Mouse (Mus musculus): ENCODE results near the gene Vac14. TPM values are rescaled to one million over a fixed set of nuclear protein-coding genes. Genes with fewer than 3 reads are reported as not detected.
"Not testable (repeated sequence)": the region's sequence is repeated elsewhere in the genome, so short reads cannot be mapped to it uniquely, and the experiment has no call there.

Gene Vac14
- total RNA-seq, 2 experiments from 2014 or later = 12.5 to 15.4 TPM

DNA sequence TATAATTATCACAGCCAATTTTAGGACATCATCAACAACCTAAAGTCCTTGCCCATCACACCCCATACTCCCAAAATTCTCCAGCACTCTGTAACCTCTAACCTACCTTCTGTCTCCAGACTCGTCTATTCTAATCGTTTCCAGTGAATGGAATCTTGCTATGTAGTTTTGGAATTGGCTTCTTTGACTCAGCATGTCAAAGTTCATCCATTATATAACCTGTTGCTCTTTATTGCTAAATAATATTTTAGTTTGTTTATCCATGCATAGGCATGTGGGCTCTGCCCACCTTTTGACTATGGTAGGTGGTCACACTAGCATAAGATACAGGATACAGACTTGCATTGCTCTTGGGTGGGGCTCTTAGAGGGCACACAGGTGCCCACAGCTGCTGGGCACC, 26.5 kb downstream of the Vac14 start:
- intact Hi-C loops (cut with DNase I; ENCODE audit: low total_unique reads) = loop anchor here (10.0 kb wide), 1 partner anchor 180 kb away; no protein-coding TSS in a partner anchor

DNA sequence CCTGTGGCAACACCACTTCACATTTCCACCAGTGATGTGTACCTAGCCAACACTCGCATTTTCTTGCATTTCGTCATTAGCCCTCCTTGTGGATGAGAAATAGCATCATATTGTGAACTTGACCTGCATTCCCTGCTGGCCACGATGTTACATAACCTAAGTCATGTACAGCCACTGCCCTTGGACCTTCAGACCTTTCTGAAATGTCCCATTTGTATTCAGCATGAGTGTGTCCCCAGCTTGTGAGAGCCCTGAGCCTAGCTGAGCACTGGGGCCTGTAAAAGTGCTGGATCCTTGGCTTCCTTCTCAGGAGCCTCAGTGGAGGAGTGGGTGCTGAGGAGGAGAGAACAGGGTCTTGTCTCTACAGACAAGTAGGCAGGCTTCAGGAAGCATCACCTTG, 27.0 kb downstream of the Vac14 start:
- no peak for DNase-seq
- intact Hi-C loops (cut with DNase I; ENCODE audit: low total_unique reads) = loop anchor here (10.0 kb wide), 1 partner anchor 179 kb away; no protein-coding TSS in a partner anchor

More for the DNA sequence above, 26.5 kb downstream of the Vac14 start:
- DNase-seq = no peak

DNA sequence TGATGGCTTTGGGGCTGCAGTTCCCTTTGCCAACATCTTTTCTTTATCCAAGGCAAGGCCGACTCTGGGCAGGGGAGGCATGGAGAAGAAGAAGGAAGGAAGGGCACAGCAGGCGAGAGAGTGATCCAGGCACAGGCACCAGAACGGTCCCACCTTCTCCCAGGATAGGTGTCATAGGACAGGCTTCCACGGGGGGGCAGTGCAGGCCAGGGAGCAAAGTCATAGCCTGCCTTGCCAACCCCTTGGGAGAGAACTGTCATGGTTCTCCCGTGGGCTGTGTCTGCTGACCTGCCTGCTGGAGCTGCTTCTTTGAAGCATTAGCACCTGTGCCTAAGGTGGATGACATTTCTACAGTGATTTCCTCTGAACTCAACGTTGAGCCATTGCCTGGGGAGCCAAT, 27.7 kb downstream of the Vac14 start:
- DNase-seq = peak; percentile 87
- intact Hi-C loops (cut with DNase I; ENCODE audit: low total_unique reads) = loop anchor here (2.0 to 10.0 kb wide), 2 partner anchors 79 to 179 kb away; no protein-coding TSS in a partner anchor

DNA sequence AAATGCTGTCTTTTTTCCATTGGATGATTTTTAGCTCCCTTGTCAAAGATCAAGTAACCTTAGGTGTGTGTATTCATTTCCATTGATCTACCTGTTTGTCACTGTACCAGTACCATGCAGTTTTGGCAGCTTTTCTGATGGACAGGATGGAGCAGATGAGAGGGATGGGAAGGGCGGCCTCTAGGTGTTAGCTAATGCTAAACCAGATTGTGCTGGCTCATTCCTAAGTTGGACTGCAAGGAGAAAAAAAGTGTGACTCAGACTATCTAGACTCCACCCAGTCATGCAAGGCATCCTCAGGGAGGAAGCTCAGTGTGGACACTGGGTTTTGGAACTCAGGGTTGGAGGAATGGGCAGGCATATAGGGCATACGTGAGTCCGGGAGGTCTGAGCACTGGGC, 30.2 kb downstream of the Vac14 start:
- intact Hi-C loops (cut with DNase I; ENCODE audit: low total_unique reads) = loop anchor here (10.0 kb wide), 1 partner anchor 176 kb away; no protein-coding TSS in a partner anchor
- DNase-seq = no peak

DNA sequence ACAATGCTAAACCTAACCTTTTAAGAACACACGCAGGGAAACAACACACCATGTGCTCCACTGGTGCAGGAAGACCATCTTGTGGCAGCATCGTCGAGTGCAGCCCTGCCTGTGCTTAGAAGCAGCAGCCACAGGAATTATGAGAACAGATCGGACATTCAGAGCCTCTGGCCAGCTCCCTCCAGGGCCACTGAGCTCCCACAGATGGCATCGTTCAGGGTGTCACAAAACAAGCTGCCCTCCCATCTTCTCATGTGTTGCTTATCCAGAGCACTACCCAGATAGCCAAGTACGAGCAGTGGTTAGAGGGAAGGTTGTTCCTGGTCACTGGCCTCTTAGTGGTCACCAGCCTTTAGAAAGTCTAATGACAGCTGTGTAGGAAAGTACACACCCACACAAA, 30.9 kb downstream of the Vac14 start:
- intact Hi-C loops (cut with DNase I; ENCODE audit: low total_unique reads) = loop anchor here (10.0 kb wide), 1 partner anchor 176 kb away; no protein-coding TSS in a partner anchor

DNA sequence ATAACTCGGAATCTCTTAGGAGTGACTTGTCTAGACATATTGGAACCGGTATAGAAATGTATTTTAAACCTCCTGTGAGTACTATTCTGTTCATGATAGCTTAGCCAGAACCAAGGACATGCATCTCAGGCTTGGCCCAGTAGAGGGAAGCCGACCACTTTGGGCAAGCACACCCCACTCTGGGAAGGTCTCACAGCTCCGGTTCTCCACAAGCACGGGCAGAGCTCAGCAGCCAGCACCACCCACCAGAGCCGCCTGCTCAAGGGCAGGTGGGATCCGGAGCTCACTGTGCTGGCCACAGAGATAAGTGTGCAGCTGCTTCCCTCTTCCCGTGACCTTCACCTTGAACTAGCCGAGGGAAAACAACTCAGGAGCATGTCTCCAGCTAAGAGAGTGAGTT, 32.5 kb downstream of the Vac14 start:
- intact Hi-C loops (cut with DNase I; ENCODE audit: low total_unique reads) = no loop called here
- peak; percentile 24 for DNase-seq

More for the DNA sequence above, 30.9 kb downstream of the Vac14 start:
- DNase-seq = no peak

DNA sequence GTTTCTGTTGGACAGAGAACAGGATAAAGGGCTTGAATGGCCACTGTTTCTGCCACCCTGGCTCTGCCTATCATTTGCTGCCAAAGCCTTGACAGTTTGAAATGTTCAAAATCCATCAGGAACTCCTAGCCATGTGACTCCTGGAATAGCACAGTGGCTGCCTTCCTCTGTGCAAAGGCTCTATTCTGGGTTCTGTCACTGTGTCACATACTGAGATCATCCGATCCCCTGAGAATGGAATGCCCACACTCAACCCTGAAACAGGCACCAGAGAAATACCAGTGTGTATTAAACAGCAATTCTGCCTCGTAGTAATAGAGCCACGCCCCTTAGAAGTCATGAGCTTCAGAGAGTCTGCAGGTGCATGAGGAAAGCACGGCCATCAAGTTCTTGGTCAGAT, 33.5 kb downstream of the Vac14 start:
- intact Hi-C loops (cut with DNase I; ENCODE audit: low total_unique reads) = no loop called here
- DNase-seq = no peak

DNA sequence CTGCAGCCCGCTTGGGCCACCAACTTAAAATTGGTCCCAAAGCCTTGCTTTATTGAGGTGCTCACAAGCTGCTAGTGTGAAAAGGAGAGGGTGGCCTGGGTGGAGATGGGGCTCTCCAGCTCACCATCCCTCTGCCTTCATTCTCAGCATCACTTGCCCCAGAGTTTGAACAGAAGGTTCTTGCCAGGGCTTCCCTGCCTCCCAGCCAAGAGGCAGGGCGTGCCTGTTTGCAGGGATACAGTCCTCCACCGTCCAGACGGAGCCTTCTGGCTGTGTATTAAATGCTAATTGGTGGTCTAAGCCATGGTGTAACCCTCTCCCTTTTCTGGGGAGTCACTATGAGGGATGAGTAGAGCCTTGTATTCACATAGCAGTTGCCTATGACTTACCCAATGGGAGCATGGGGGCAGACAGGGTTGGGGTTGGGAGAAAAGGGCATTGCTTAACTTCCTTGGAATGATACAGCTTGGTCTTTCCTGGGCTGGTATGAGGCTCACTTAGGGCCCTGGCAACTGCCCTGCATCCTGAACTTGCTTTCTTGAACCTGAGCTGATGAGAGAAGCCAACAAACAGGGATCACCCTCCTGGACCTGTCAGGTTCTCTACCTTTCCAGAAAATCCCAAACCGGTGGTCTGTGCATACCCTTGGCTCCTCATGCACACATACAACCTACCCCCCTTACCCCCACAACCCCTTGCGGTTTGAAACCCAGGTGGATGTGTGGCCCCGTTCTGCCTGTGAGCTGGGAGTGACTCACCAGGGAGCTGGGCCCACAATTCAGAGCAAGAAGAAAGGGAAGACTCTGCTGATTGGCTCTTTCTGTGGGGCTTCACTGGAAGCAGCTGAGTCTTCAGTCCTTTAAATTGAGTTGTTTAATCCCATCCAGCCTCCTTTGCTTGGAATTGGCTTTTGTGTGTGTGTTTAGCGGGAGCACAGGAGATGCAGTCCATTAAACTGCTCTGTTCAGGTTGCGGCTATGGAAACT, 36.0 kb downstream of the Vac14 start:
- no peak for DNase-seq
- intact Hi-C loops (cut with DNase I; ENCODE audit: low total_unique reads) = no loop called here

DNA sequence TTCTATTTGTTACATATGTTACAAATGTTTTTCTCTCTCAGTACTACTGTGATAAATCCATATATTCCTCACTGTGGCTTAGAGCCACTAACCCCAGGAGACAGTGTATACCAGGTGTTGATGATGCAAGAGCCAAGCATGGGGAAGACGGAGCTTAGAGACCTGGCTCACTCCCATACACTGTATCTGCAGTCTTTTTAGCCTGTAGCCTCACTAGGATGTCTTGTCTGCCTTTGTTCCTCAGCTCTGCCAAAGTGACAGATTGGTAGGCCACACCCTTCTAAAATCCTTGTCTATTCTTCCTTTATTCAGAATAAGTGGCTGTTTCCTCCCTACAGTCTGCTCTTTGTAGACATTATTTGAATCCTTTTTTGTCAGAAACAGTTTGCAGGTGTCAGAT, 37.4 kb downstream of the Vac14 start:
- DNase-seq = no peak
- intact Hi-C loops (cut with DNase I; ENCODE audit: low total_unique reads) = no loop called here

DNA sequence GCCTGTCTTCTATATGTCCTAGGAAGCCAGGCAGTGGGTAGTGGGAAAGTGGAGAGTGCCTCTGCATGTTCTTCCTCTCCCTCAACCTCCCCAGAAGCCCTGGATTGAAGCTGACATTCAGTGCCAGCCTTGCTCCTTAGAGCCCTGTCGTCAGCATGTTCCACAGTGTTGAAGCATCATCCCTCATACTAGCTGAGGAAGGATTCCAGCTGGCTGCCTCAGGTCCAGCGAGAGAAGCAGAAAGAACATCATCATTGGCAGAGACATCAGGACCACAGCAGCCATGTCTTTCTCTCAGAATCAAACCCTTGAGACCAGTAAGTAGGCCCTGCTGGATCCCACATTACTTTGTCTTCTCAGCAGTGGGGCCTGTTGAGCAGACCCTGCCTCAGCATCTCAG, 39.3 kb downstream of the Vac14 start:
- peak; percentile 43 for DNase-seq
- intact Hi-C loops (cut with DNase I; ENCODE audit: low total_unique reads) = no loop called here

DNA sequence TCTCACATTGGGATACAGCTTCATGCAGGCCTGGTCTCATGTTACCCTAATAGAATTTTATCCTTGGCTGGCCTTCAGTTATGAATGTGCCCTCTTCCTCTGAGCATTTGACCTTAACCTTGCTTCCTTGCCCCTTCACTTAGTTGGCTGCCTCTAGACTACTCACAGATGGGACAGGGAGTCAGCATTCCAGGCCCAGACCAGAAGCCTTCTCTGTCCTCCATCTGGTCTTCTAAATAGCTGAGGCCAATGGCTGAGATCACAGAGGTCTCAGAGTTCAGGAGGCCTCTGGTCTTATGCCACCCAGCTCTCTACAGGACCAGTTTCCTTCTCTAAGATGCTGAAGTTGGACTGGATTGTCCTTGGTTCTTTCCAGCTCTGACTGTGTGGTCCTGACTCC, 41.7 kb downstream of the Vac14 start:
- intact Hi-C loops (cut with DNase I; ENCODE audit: low total_unique reads) = no loop called here
- DNase-seq = no peak

DNA sequence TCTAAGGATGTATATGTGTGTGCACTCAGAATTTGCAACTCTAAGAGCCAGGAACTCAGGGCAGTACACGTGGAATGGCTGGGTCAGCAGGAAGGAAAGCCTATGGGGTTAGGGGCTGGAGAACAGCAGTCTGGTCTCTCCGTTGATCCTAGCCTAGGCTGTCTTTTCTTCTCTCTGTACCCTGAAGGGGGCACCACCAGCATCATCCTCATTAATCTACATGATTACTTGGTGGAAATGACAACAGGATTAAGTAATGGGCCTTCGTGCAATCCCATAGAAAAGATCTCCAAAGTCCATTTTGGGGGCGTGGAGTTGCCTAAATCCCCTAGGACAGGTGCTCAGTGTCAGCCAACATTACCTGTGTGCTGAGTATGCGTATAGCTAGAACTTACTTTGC, 44.2 kb downstream of the Vac14 start:
- no peak for DNase-seq
- intact Hi-C loops (cut with DNase I; ENCODE audit: low total_unique reads) = no loop called here

DNA sequence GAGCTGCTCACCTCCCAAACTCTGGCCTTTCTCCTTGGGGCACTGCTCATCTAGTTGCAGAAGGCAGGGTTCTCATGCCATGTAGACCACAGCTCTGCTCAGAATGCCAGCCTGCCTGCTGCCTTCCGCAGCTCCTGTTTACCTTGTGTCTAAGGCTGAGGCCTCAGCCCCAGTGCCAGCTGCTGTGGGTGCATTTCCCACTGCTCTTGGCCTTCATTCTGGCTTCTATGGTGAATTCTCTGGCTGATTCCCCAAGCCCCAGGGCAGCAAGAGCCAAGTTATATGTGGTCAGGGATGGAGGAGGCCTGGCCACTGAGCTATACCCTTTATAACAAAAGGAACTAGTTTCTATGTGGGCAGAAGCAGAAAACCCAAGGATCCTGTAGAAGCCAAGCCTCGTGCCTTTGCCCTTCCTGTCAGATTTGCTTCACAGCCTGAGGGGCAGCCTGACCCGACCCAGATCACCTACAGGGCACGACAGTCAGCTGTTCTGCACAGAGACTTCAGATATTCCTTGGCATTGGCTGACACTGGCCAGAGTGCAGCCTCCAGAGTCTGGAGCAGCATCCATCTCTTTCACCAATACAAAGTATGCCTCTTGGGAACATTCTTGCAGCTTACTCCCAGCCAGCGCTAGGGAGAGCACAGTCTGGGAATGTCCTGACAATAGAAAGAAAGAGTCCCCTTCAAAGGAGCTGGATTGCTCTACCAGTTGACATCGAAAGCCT, 44.8 kb downstream of the Vac14 start:
- intact Hi-C loops (cut with DNase I; ENCODE audit: low total_unique reads) = no loop called here
- no peak for DNase-seq

DNA sequence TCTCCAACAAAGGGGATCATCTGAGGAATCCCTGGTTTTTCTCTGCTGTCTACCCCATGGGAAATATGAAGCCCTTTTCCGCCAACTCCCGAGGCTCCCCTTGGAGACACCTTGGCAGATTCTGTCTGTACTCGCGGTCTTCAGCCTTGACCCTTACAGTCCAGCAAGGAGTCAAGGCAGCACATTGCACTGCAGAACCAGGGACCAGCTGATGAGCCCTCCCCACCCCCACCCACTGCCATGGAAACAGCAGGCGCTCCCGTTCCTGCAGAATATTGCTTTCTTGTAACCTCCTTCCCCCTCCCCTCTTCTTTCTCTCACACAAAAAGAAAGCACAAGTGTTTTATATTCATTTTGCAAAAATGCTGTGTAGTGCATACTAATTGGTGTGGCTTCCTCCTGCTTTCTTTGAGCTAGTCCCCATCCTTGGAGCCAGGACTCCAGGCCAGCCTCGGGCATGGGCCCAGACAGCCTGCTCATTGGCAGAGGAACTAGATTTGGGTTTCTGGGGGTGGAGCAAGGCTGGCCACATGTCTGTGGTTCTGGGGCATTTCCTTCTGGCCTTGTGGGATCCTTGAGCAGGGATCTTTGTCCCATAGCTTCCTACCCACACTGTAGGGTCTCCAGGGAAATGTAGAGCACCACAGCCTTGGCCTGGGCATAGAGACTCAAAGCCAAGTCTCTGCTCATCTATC, 46.0 kb downstream of the Vac14 start:
- peak; percentile 81 for DNase-seq
- intact Hi-C loops (cut with DNase I; ENCODE audit: low total_unique reads) = no loop called here

DNA sequence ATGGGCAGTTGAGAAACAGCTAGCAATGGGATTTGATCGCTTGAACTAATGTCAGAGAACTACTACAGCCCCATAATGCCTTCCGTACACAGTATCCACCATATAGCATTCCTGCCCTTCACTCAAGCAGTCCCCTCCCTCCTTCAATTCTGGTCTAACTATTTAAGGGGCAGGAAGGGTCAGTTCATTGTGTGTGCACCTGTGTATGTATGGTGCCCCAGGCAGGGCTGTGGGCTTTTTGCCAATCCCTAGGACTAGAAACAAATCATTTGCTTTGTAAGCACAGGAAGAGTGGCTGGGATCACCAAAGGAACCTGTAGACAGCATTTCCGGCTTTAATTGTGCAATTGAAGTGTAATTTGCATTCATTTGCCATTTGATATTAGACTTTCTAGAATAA, 46.6 kb downstream of the Vac14 start:
- DNase-seq = no peak
- intact Hi-C loops (cut with DNase I; ENCODE audit: low total_unique reads) = loop anchor here (5.0 kb wide), 1 partner anchor 42 kb away; no protein-coding TSS in a partner anchor

DNA sequence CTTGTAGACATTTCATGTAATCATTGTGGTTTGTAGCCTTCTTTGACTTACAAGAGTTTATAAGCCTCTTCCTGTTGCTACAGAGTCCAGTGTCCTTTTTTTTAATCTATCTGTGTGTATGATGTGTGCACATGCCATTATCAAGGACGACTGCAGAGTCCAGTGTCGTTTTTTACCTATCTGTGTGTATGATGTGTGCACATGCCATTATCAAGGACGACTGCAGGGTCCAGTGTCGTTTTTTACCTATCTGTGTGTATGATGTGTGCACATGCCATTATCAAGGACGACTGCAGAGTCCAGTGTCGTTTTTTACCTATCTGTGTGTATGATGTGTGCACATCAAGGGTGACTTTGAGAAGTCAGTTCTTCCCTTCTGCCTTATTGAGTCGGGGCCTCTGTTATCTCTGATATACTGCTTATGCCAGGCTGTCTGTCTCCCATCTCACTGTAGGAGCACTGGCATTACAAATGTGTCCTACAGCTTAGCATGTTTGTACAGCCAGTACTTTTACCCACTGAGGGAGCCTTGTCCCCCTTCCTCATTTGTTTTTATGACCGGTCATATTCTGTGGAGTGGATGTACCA, 49.3 kb downstream of the Vac14 start:
- not testable (repeated sequence) for DNase-seq
- intact Hi-C loops (cut with DNase I; ENCODE audit: low total_unique reads) = loop anchor here (5.0 kb wide), 1 partner anchor 40 kb away; no protein-coding TSS in a partner anchor

DNA sequence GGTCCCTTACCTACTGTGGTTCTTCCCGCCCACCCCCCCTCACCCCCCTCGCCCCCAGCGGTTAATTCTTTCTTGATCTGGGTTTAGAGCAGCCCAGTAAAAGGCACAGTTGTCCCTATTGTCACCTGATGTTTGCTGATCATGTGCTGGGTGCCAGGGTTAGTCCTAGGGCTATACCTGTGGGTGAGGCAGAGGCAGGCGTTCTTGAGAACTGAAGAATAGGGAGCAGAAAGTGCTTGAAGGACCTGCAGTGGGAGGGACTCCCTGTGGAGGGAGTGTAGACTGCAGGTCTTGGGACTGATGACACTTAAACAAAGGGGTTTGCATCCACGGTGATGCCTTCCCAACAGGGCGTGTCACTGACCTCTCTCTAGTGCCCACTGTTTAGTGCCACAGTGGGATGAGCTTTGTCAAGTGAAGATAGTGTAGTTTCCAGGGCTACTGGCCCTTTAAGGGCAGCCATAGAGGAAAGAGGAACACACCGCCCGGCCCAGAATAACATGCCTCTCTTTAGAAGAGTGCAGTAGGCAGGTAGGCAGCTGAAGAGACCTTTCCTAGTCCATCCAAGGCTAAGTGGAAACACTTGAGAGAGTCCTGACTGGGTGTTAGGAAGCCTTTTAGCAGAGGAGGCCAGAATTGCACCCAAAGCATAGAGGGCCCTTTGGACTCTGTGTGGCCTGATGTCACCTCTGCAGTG, 51.7 kb downstream of the Vac14 start:
- intact Hi-C loops (cut with DNase I; ENCODE audit: low total_unique reads) = loop anchor here (5.0 kb wide), 1 partner anchor 37 kb away; no protein-coding TSS in a partner anchor
- DNase-seq = no peak

DNA sequence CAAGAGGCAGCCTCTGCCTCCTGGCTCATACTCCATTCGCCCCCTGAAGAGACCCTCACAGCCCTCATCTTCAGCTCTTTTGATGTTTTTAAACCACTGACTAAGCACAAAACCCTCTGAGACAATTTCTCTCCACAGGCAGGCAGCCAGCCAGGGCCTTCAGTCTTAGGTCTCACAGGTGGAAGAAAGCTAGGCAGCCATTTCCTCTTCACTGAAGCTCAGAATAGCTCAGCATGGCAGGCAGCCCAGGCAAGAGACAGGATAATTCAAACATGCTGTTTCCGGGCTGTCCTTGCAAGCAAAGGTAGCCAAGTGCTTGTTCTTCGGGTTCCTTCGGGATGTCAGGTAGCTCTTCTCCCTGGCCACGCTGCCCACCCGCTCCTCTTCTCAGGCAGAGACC, 52.9 kb downstream of the Vac14 start:
- DNase-seq = peak; percentile 60
- intact Hi-C loops (cut with DNase I; ENCODE audit: low total_unique reads) = no loop called here

DNA sequence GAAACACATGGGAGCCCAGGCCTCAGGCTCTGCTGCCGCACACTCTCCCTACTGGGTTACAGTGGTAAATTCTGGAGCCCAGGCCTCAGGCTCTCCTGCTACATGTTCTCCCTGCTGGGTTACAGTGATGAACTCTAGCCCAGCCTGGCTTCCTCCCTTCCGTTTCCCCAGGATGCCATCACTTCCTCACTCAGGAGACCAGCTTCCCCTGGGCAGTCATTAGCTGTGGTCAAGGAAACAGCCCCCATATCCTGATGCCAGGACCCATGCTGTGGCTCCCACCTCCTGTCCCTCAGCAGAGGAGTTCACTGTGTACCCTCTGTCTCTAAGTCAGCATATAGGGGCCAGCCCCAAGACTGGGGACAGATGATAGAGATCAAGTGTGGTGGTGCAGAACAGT, 53.7 kb downstream of the Vac14 start:
- no peak for DNase-seq
- intact Hi-C loops (cut with DNase I; ENCODE audit: low total_unique reads) = no loop called here

All from gastrocnemius, postnatal 14 days (tissue).